Mouse (Mus musculus): Measurements from ENCODE around the gene Mapk12. TPM values are rescaled to one million over a fixed set of nuclear protein-coding genes. Genes with fewer than 3 reads are reported as not detected.

The Mapk12 gene
- polyA plus RNA-seq, 1 experiment from 2014 or later: 4.7 TPM

GRCm38 (mm10) chr15:89088607-89089247 lies 51.8 kb downstream of the Mapk12 start, which contains the start of gene Selenoo:
Selenoo (plus strand) TSS chr15:89089084.
- Histone ChIP-seq H3K9me3 (no peaks in the 10 kb centered on the region), H3K27me3 (no peaks in the 10 kb centered on the region), H3K4me2 (peak within 1 kb of the TSS; percentile 98), H3K36me3 (peaks cover 53% of the 10 kb centered on the region), H3K4me3 (peak within 1 kb of the TSS; percentile 99), H3K9ac (peak within 1 kb of the TSS; percentile 97), H3K27ac (peak within 1 kb of the TSS; percentile 72; the same call in 1 of the 2 replicates), H3K4me1 (peaks cover 23% of the 10 kb centered on the region)
- WGBS: 1% methylated on average over 38 of the region's 38 CpGs
- peak; percentile 84 for ATAC-seq (ENCODE audit: insufficient number of reproducible peaks, insufficient read depth, low FRiP score, low TSS enrichment, low read depth)

GRCm38 (mm10) chr15:89084826-89085225 lies 55.7 kb downstream of the Mapk12 start:
- H3K9me3 ChIP-seq: no peaks in the 10 kb centered on the region
- H3K4me3 ChIP-seq: no peak overlapping the region
- WGBS: 82% methylated on average over 2 of the region's 2 CpGs
- H3K27me3 ChIP-seq: no peaks in the 10 kb centered on the region
- peaks cover 13% of the 10 kb centered on the region for H3K4me1 ChIP-seq
- no peak for ATAC-seq (ENCODE audit: insufficient number of reproducible peaks, insufficient read depth, low FRiP score, low TSS enrichment, low read depth)
- no peak overlapping the region for H3K9ac ChIP-seq
- H3K36me3 ChIP-seq: peaks cover 66% of the 10 kb centered on the region
- H3K27ac ChIP-seq: no peak overlapping the region
- H3K4me2 ChIP-seq: no peak overlapping the region

- H3K27ac ChIP-seq: no peak overlapping the region
- no peaks in the 10 kb centered on the region for H3K27me3 ChIP-seq
- 0 out of 2 replicates have a peak overlapping the region, but pooled peaks have one; percentile 6 for H3K9ac ChIP-seq
- no peak overlapping the region for H3K4me2 ChIP-seq
- ATAC-seq (ENCODE audit: insufficient number of reproducible peaks, insufficient read depth, low FRiP score, low TSS enrichment, low read depth): no peak
- no peaks in the 10 kb centered on the region for H3K9me3 ChIP-seq
- 97% methylated on average over 1 of the region's 1 CpGs for WGBS
- H3K4me1 ChIP-seq: peaks cover 10% of the 10 kb centered on the region
- no peak overlapping the region for H3K4me3 ChIP-seq
- H3K36me3 ChIP-seq: peaks cover 73% of the 10 kb centered on the region
These were observed 56.6 kb downstream of the Mapk12 start for GRCm38 (mm10) chr15:89083906-89084305.

Small RNAs within 50 kb of the gene (microRNA-seq; reads per million reads assigned to microRNA genes)
- gene Mir6958 (0.92 reads per million), gene Mir7118 (not detected)

Other genes with a start within 250 kb of the Mapk12 start
- gene Ttll8, start 186.3 kb downstream of the Mapk12 start, polyA plus RNA-seq (2015; fragmentation: Nextera tagmentation; extraction: Ambion mirVana): not detected in 2 replicates
- gene Mlc1, start 161.7 kb downstream of the Mapk12 start, polyA plus RNA-seq (2015; fragmentation: Nextera tagmentation; extraction: Ambion mirVana): 0.24 and 0.33 TPM in 2 replicates
- gene Mov10l1, start 157.8 kb downstream of the Mapk12 start, polyA plus RNA-seq (2015; fragmentation: Nextera tagmentation; extraction: Ambion mirVana): not detected in 2 replicates
- gene Panx2, start 81.0 kb downstream of the Mapk12 start, polyA plus RNA-seq (2015; fragmentation: Nextera tagmentation; extraction: Ambion mirVana): 0.69 and 0.96 TPM in 2 replicates
- gene Trabd, start 65.6 kb downstream of the Mapk12 start, polyA plus RNA-seq (2015; fragmentation: Nextera tagmentation; extraction: Ambion mirVana): 47.3 and 47.7 TPM in 2 replicates
- gene Selenoo, start 51.6 kb downstream of the Mapk12 start, polyA plus RNA-seq (2015; fragmentation: Nextera tagmentation; extraction: Ambion mirVana): 20.2 and 24.0 TPM in 2 replicates
- gene Tubgcp6, start 17.6 kb downstream of the Mapk12 start, polyA plus RNA-seq (2015; fragmentation: Nextera tagmentation; extraction: Ambion mirVana): 17.0 and 18.0 TPM in 2 replicates
- gene Hdac10, start 12.0 kb downstream of the Mapk12 start, polyA plus RNA-seq (2015; fragmentation: Nextera tagmentation; extraction: Ambion mirVana): 19.5 and 19.6 TPM in 2 replicates
- gene Mapk11, start 8.9 kb upstream of the Mapk12 start, polyA plus RNA-seq (2015; fragmentation: Nextera tagmentation; extraction: Ambion mirVana): 13.3 and 13.5 TPM in 2 replicates
- 130 and 157 TPM in 2 replicates for gene Plxnb2, start 40.1 kb upstream of the Mapk12 start, polyA plus RNA-seq (2015; fragmentation: Nextera tagmentation; extraction: Ambion mirVana)
- gene Dennd6b, start 55.8 kb upstream of the Mapk12 start, polyA plus RNA-seq (2015; fragmentation: Nextera tagmentation; extraction: Ambion mirVana): 21.3 TPM in 2 replicates
- gene Ppp6r2, start 70.8 kb upstream of the Mapk12 start, polyA plus RNA-seq (2015; fragmentation: Nextera tagmentation; extraction: Ambion mirVana): 40.0 and 41.7 TPM in 2 replicates
- gene Sbf1, start 174.6 kb upstream of the Mapk12 start, polyA plus RNA-seq (2015; fragmentation: Nextera tagmentation; extraction: Ambion mirVana): 57.4 and 57.8 TPM in 2 replicates
- not detected in 2 replicates for gene Adm2, start 182.0 kb upstream of the Mapk12 start, polyA plus RNA-seq (2015; fragmentation: Nextera tagmentation; extraction: Ambion mirVana)
- not detected in 2 replicates for gene Miox, start 193.7 kb upstream of the Mapk12 start, polyA plus RNA-seq (2015; fragmentation: Nextera tagmentation; extraction: Ambion mirVana)
- 53.3 and 62.2 TPM in 2 replicates for gene Lmf2, start 215.0 kb upstream of the Mapk12 start, polyA plus RNA-seq (2015; fragmentation: Nextera tagmentation; extraction: Ambion mirVana)
- 164 and 188 TPM in 2 replicates for gene Ncaph2, start 215.0 kb upstream of the Mapk12 start, polyA plus RNA-seq (2015; fragmentation: Nextera tagmentation; extraction: Ambion mirVana)
- gene Sco2, start 233.1 kb upstream of the Mapk12 start, polyA plus RNA-seq (2015; fragmentation: Nextera tagmentation; extraction: Ambion mirVana): 4.6 and 4.7 TPM in 2 replicates
- 1.4 and 1.6 TPM in 2 replicates for gene Tymp, start 236.3 kb upstream of the Mapk12 start, polyA plus RNA-seq (2015; fragmentation: Nextera tagmentation; extraction: Ambion mirVana)
- gene Odf3b, start 238.6 kb upstream of the Mapk12 start, polyA plus RNA-seq (2015; fragmentation: Nextera tagmentation; extraction: Ambion mirVana): 0.54 and 0.93 TPM in 2 replicates
- not detected in 2 replicates for gene Klhdc7b, start 244.2 kb upstream of the Mapk12 start, polyA plus RNA-seq (2015; fragmentation: Nextera tagmentation; extraction: Ambion mirVana)